Mouse (Mus musculus) right cerebral cortex, postnatal 10 days (tissue): ENCODE data around the gene Sept9.

ENCODE experiments used
- DNase-seq, 2 experiments: peaks; one replicate each; pipeline ENCODE4 v3.0.0; 2021; ENCODE audit warnings: low spot score in 2 of 2

Sept9 gene

GRCm38 (mm10) chr11:117199282-117200175 lies at the start of gene Sept9:
TSS of gene Sept9 (plus strand) at chr11:117199661.
- no peak for DNase-seq

- no peak for DNase-seq
These were observed 48.9 kb upstream of the Sept9 start for GRCm38 (mm10) chr11:117150467-117150966.

- DNase-seq = no peak
These were observed 48.0 kb upstream of the Sept9 start for GRCm38 (mm10) chr11:117151461-117151860.

GRCm38 (mm10) chr11:117152541-117152940 lies 46.9 kb upstream of the Sept9 start:
- no peak for DNase-seq

- no peak for DNase-seq
These were observed 45.9 kb upstream of the Sept9 start for GRCm38 (mm10) chr11:117153553-117153952.

GRCm38 (mm10) chr11:117154088-117154815 lies 45.2 kb upstream of the Sept9 start:
- no peak for DNase-seq

- no peak for DNase-seq
These were observed 42.7 kb upstream of the Sept9 start for GRCm38 (mm10) chr11:117156725-117157124.

- peak; percentile 73 to 76 for DNase-seq
These were observed 41.1 kb upstream of the Sept9 start for GRCm38 (mm10) chr11:117158343-117158742.

GRCm38 (mm10) chr11:117159257-117159945 lies 40.1 kb upstream of the Sept9 start:
- no peak for DNase-seq

GRCm38 (mm10) chr11:117159946-117160307 lies 39.5 kb upstream of the Sept9 start:
- DNase-seq = no peak

- no peak for DNase-seq
These were observed 38.7 kb upstream of the Sept9 start for GRCm38 (mm10) chr11:117160791-117161190.

- no peak for DNase-seq
These were observed 37.9 kb upstream of the Sept9 start for GRCm38 (mm10) chr11:117161574-117161973.

GRCm38 (mm10) chr11:117163098-117163497 lies 36.4 kb upstream of the Sept9 start:
- peak in 1 of 2 experiments; percentile 27 for DNase-seq

GRCm38 (mm10) chr11:117163771-117164170 lies 35.7 kb upstream of the Sept9 start:
- no peak for DNase-seq

GRCm38 (mm10) chr11:117168278-117169087 lies 31.0 kb upstream of the Sept9 start:
- DNase-seq = peak; percentile 80 to 82

GRCm38 (mm10) chr11:117169088-117169635 lies 30.3 kb upstream of the Sept9 start:
- peak; percentile 44 to 52 for DNase-seq

- DNase-seq = peak; percentile 69 to 85
These were observed 29.5 kb upstream of the Sept9 start for GRCm38 (mm10) chr11:117169801-117170565.

GRCm38 (mm10) chr11:117174098-117174892 lies 25.2 kb upstream of the Sept9 start:
- DNase-seq = peak; percentile 30 to 55

GRCm38 (mm10) chr11:117174924-117175323 lies 24.5 kb upstream of the Sept9 start:
- peak; percentile 33 to 42 for DNase-seq
